Mouse (Mus musculus): ENCODE results near the gene Gm44503.

Gene Gm44503

GRCm38 (mm10) chr9:73033406-73033805, 74.8 kb downstream of the Gm44503 start:
- DNase-seq, result no peak

DNA sequence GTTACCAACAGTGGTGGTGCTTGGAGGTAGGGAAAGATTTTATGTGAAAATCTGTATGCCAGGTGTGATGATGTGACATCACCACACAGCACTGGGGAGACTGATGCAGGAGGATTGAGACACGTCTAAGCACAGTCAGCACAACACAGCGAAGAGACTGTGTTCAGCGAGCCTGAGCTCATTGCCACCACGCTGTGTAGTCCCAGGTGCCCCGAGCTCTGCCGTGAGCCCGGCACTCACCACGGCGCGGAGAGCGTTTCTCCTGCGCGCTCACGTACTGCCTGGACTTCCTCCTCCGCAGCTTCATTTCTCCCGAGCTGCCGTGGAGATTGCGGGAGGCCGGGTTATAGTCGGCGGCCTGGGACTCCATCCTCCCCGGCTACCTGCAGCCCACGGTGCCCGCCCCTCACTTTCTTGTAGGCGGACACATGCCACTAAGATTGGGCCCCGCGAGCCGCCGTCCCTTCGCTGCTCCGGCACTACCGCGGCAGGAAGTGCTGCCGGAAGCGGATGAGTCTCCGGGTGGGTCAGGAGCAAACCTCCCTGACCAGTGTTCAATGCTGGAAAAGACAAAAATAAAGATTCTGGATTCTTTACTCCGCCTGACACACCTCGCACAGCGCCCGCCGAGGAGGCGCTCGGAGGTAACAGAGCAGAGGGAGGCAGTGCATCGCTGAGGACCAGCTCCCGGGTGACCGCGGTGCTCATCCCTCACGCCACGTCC, 80.7 kb downstream of the Gm44503 start:
- peak; percentile 95 for DNase-seq

DNA sequence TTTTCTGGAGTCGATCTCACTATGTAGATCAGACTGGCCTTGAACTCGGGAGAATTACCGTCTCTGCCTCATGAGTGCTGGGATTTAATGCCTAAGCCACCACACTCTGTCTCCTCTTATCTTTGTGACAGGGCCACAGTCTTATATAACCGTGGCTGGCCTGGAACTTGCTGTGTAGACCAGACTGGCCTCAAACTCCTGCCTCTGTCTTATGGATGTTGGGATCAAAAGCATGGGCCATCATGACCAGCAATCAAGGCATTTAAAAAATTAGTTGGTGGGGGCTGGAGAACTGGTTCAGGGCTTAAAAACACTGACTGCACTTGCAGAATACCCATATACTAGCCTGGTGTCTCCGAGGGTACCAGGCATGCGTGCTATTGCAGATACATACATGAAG, 81.4 kb downstream of the Gm44503 start, which contains the start of gene Pigb:
Gene Pigb, minus strand, starts transcription at position 299 of the 400 bp plus-strand sequence.
- no peak for DNase-seq

DNA sequence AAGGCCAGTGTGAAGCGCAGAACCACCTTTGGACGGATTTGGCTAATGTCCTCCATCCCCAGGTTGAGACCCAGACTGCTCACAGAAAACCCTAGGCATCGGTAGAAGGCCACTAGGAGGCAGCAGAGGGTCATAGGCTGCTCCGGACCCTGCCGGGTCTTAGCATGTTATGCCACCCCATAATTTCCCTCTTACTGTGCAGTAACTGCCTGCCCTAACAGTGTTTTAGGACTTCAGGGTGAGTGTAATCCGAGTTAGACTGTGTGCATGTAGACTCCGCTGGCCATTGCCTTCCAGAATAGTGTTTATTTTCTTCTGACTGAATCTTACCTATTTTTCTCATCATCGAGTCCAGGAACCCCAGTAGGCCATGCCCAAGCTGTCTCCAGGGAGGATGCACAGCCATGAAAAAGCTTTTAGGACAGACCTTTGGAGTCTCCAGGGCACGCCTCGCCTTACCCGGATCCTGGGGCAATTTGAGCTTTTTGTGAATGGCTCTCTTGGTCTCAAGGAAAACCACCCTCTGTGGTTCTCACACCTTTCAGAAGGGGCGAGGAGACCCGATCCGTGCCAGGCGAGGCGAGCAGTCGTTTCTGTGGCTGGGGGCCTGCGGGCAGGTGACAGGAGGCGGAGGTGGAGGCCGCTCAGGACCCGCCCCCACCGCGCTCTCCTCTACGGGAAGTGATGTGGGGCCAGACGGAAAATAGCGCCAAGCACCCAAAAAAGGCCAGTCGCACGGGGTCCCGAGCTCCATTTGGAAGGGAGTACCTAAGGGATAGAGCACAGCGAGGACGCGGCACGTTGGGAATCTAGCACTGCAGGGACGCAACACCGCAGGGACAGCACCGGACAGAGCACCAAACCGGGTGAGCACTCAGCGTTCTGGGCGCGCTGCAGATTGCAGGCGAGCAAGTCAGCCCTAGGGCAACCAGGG, 85.8 kb downstream of the Gm44503 start, which contains the start of gene Rab27a:
Gene Rab27a, plus strand, starts transcription at position 709 of the 934 bp plus-strand sequence.
- peak; percentile 93 for DNase-seq

GRCm38 (mm10) chr9:73045204-73045603, 86.6 kb downstream of the Gm44503 start:
- peak; percentile 31 for DNase-seq

- DNase-seq, result no peak
Observed at GRCm38 (mm10) chr9:73045711-73046110, 87.1 kb downstream of the Gm44503 start.

- no peak for DNase-seq
Observed at GRCm38 (mm10) chr9:73047906-73048305, 89.3 kb downstream of the Gm44503 start.

GRCm38 (mm10) chr9:73048927-73049326, 90.3 kb downstream of the Gm44503 start:
- no peak for DNase-seq

DNA sequence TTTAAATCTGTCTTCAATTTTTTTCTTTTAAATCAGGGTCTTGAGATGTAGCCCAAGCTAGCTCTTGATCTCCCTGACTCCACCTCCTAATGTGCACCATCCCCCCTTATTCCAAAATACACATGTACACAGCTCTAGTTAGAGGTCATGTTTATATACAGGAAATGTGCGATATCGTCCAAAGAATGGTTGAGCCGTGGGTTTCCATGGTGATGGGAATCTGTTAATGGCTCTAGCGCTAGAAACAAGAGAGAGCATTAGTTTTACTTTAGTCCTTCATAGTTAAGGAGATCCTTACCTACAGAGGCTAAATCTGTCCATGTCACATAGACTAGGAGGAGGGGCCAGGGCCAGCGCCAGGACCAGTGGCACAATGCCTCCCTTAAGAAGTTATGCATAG, 91.2 kb downstream of the Gm44503 start:
- no peak for DNase-seq

- no peak for DNase-seq
Observed at GRCm38 (mm10) chr9:73050606-73051005, 92.0 kb downstream of the Gm44503 start.

GRCm38 (mm10) chr9:73055441-73055911, 96.8 kb downstream of the Gm44503 start:
- no peak for DNase-seq

DNA sequence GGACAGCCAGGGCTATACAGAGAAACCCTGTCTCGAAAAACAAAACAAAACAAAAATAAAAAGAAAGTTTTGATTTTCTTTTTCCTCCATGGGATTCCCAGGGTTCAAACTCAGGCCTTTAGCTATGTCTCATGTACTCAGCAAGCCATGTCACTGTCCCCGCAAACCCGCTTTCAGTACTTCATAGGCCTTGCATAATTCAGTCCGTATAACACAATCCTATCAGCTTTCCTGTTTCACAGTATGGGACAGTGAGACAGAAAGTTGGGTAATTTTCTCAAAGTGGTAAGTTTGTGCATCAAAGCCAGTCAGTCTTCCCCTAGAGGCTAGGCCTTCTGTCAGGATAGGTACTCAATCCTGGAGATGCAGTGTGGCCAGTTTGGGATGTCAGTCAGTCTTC, 100.6 kb downstream of the Gm44503 start:
- DNase-seq, result no peak

- DNase-seq, result no peak
Observed at GRCm38 (mm10) chr9:73063621-73064290, 105.1 kb downstream of the Gm44503 start.
